Mouse (Mus musculus) lung, embryonic 15.5 days (tissue): ENCODE measurements around the gene Tle4. TPM values are rescaled to one million over a fixed set of nuclear protein-coding genes. Genes with fewer than 3 reads are reported as not detected.

ENCODE experiments used
- ATAC-seq: fragments of 200-750 bp; cut with Nextera tagmentation; 2 replicates; pipeline ENCODE4 v1.8.0; 2017; ENCODE audit warnings: moderate number of reproducible peaks, borderline replicate concordance; ENCODE audit not compliant: low FRiP score, low TSS enrichment; ENCODE audit errors: extremely low read depth
- H3K27ac ChIP-seq: fragments of 300-500 bp; sonication (generic); 2 replicates; pipeline ENCODE4 v1.5.1; 2015; ENCODE audit warnings: moderate library complexity, mild to moderate bottlenecking, inconsistent platforms
- H3K27me3 ChIP-seq: fragments of 300-500 bp; sonication (generic); 2 replicates; pipeline ENCODE4 v1.6.1; 2015; ENCODE audit warnings: inconsistent platforms
- H3K36me3 ChIP-seq: fragments of 300-500 bp; sonication (generic); 2 replicates; pipeline ENCODE4 v1.6.1; 2015; ENCODE audit warnings: inconsistent platforms
- H3K4me1 ChIP-seq: fragments of 300-500 bp; sonication (generic); 2 replicates; pipeline ENCODE4 v1.6.1; 2015; ENCODE audit warnings: inconsistent platforms
- H3K4me2 ChIP-seq: fragments of 300-500 bp; sonication (generic); 2 replicates; pipeline ENCODE4 v1.6.1; 2015; ENCODE audit warnings: inconsistent platforms, mild to moderate bottlenecking, moderate library complexity
- H3K4me3 ChIP-seq: fragments of 300-500 bp; sonication (generic); 2 replicates; pipeline ENCODE4 v1.5.1; 2015; ENCODE audit warnings: mild to moderate bottlenecking, inconsistent platforms
- H3K9ac ChIP-seq: fragments of 300-500 bp; sonication (generic); 2 replicates; pipeline ENCODE4 v1.6.1; 2015; ENCODE audit warnings: inconsistent platforms
- H3K9me3 ChIP-seq: fragments of 300-500 bp; sonication (generic); 2 replicates; pipeline ENCODE4 v1.6.1; 2016; ENCODE audit warnings: inconsistent platforms
- WGBS: fragments of 180-500 bp; shearing (Covaris S2); methylation state at CpG from one replicate; pipeline ENCODE4 v1.1.7; 2015; 5-methylcytosine and 5-hydroxymethylcytosine counted together
- polyA plus RNA-seq: library from polyadenylated mRNA; unstranded; fragments of >200 nt; fragmentation: Nextera tagmentation; extraction: Ambion mirVana; gene quantifications from 2 replicates; pipeline ENCODE4 v1.2.1, GENCODE M21; 2015

Tle4 gene
- polyA plus RNA-seq, 1 experiment from 2014 or later, result 13.5 TPM

GRCm38 (mm10) chr19:14416845-14417244 lies 181.0 kb downstream of the Tle4 start:
- Histone ChIP-seq H3K4me3 (no peak overlapping the region), H3K27ac (no peak overlapping the region), H3K9ac (no peak overlapping the region), H3K9me3 (no peaks in the 10 kb centered on the region), H3K36me3 (no peaks in the 10 kb centered on the region), H3K4me2 (no peak overlapping the region), H3K4me1 (no peaks in the 10 kb centered on the region), H3K27me3 (no peaks in the 10 kb centered on the region)
- no peak for ATAC-seq
- 60% methylated on average over 5 of the region's 5 CpGs for WGBS

GRCm38 (mm10) chr19:14415996-14416395 lies 181.9 kb downstream of the Tle4 start:
- no peak for ATAC-seq
- Histone ChIP-seq H3K4me2 (no peak overlapping the region), H3K4me3 (no peak overlapping the region), H3K4me1 (no peaks in the 10 kb centered on the region), H3K36me3 (no peaks in the 10 kb centered on the region), H3K27ac (no peak overlapping the region), H3K27me3 (no peaks in the 10 kb centered on the region), H3K9ac (no peak overlapping the region), H3K9me3 (no peaks in the 10 kb centered on the region)
- WGBS, result 65% methylated on average over 6 of the region's 6 CpGs

- no peak for ATAC-seq
- H3K27ac ChIP-seq, result no peak overlapping the region
- H3K9ac ChIP-seq, result no peak overlapping the region
- H3K4me1 ChIP-seq, result no peaks in the 10 kb centered on the region
- H3K9me3 ChIP-seq, result no peaks in the 10 kb centered on the region
- H3K4me2 ChIP-seq, result no peak overlapping the region
- H3K36me3 ChIP-seq, result no peaks in the 10 kb centered on the region
- H3K27me3 ChIP-seq, result no peaks in the 10 kb centered on the region
- 29% methylated on average over 4 of the region's 4 CpGs for WGBS
- H3K4me3 ChIP-seq, result no peak overlapping the region
Measured at GRCm38 (mm10) chr19:14414957-14415356, 182.9 kb downstream of the Tle4 start.

GRCm38 (mm10) chr19:14406603-14407002 lies 191.2 kb downstream of the Tle4 start:
- H3K9ac ChIP-seq, result no peak overlapping the region
- no peaks in the 10 kb centered on the region for H3K36me3 ChIP-seq
- no peak overlapping the region for H3K4me2 ChIP-seq
- H3K4me3 ChIP-seq, result no peak overlapping the region
- H3K4me1 ChIP-seq, result no peaks in the 10 kb centered on the region
- no peaks in the 10 kb centered on the region for H3K9me3 ChIP-seq
- no peaks in the 10 kb centered on the region for H3K27me3 ChIP-seq
- H3K27ac ChIP-seq, result no peak overlapping the region
- WGBS, result 36% methylated on average over 10 of the region's 10 CpGs
- no peak for ATAC-seq
